Mouse (Mus musculus) stomach, embryonic 16.5 days (tissue): Measurements from ENCODE around the gene Twf2. TPM values are rescaled to one million over a fixed set of nuclear protein-coding genes. Genes with fewer than 3 reads are reported as not detected.
"Not testable (repeated sequence)": the region's sequence is repeated elsewhere in the genome, so short reads cannot be mapped to it uniquely, and the experiment has no call there.

ENCODE experiments used
- ATAC-seq: fragments of 200-750 bp; cut with Nextera tagmentation; 2 replicates; pipeline ENCODE4 v1.8.0; 2017; ENCODE audit warnings: moderate number of reproducible peaks, moderate TSS enrichment; ENCODE audit not compliant: insufficient read depth, low FRiP score
- H3K27ac ChIP-seq: fragments of 300-500 bp; sonication (generic); 2 replicates; pipeline ENCODE4 v1.5.1; 2014; ENCODE audit warnings: low read length
- H3K27me3 ChIP-seq: fragments of 300-500 bp; sonication (generic); 2 replicates; pipeline ENCODE4 v1.6.1; 2014; ENCODE audit warnings: low read length, control low read depth, mixed read lengths; ENCODE audit not compliant: control insufficient read depth, insufficient read depth
- H3K36me3 ChIP-seq: fragments of 300-500 bp; sonication (generic); 2 replicates; pipeline ENCODE4 v1.6.1; 2014; ENCODE audit warnings: low read length; ENCODE audit not compliant: control insufficient read depth, insufficient read depth
- H3K4me1 ChIP-seq: fragments of 300-500 bp; sonication (generic); 2 replicates; pipeline ENCODE4 v1.6.1; 2014; ENCODE audit warnings: low read length, control low read depth, mixed read lengths; ENCODE audit not compliant: control insufficient read depth, insufficient read depth
- H3K4me2 ChIP-seq: fragments of 300-500 bp; sonication (generic); 2 replicates; pipeline ENCODE4 v1.6.1; 2014; ENCODE audit warnings: low read depth, low read length, mixed read lengths
- H3K4me3 ChIP-seq: fragments of 300-500 bp; sonication (generic); replicated peaks from 2 replicates; pipeline ENCODE4 v1.5.1; 2014; ENCODE audit warnings: mild to moderate bottlenecking, low read length
- H3K9ac ChIP-seq: fragments of 300-500 bp; sonication (generic); 2 replicates; pipeline ENCODE4 v1.6.1; 2014; ENCODE audit warnings: low read length
- H3K9me3 ChIP-seq: fragments of 300-500 bp; sonication (generic); replicated peaks from 2 replicates; pipeline ENCODE4 v1.6.1; 2016; ENCODE audit warnings: low read length, control low read depth; ENCODE audit not compliant: control insufficient read depth
- WGBS: fragments of 180-500 bp; shearing (Covaris S2); extraction: QIAGEN DNeasy Blood & Tissue Kit; methylation state at CpG from one replicate; pipeline ENCODE4 v1.1.7; 2014; 5-methylcytosine and 5-hydroxymethylcytosine counted together
- polyA plus RNA-seq: library from polyadenylated mRNA; unstranded; fragments of >200 nt; fragmentation: Nextera tagmentation; extraction: Ambion mirVana; gene quantifications from 2 replicates; pipeline ENCODE4 v1.2.1, GENCODE M21; 2015

The Twf2 gene
- polyA plus RNA-seq, 1 experiment from 2014 or later, result 57.8 TPM

DNA sequence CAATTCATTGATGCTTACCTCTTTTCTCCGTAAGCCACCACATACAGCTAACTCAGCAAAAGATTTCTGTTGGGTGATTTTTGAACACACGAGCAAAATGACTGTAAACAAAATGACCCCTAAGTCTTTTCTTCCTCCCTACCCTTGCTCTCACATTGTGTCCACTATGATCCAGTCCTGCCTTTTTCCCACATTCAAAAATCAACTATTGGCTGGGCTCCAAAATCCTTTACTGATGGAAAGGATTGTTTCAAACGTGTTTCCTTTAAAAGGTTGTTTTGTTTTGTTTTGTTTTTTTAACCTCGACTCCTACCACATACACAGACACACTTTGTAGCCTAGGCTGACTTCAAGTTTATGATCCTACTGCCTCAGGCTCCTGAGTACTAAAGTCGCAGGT is 42.5 kb upstream of the Twf2 start:
- 46% methylated on average over 5 of the region's 5 CpGs for whole genome bisulfite sequencing
- H3K4me1 ChIP-seq, result no peaks in the 10 kb centered on the region; the same call in 1 of the 2 replicates
- peak overlapping the region; percentile 65 for H3K4me2 ChIP-seq
- peak overlapping the region; percentile 75 for H3K9ac ChIP-seq
- no peak for ATAC-seq
- peak overlapping the region; percentile 64 for H3K4me3 ChIP-seq
- H3K27me3 ChIP-seq, result peaks cover 3% of the 10 kb centered on the region; the same call in 1 of the 2 replicates
- no peaks in the 10 kb centered on the region for H3K9me3 ChIP-seq
- H3K27ac ChIP-seq, result peak overlapping the region; percentile 94
- no peaks in the 10 kb centered on the region for H3K36me3 ChIP-seq

- Histone ChIP-seq H3K4me3 (no peak overlapping the region), H3K9me3 (no peaks in the 10 kb centered on the region), H3K27me3 (peaks cover 3% of the 10 kb centered on the region; the same call in 1 of the 2 replicates), H3K4me2 (no peak overlapping the region), H3K4me1 (peaks cover 8% of the 10 kb centered on the region; the same call in 1 of the 2 replicates), H3K27ac (no peak overlapping the region), H3K36me3 (no peaks in the 10 kb centered on the region), H3K9ac (no peak overlapping the region)
- WGBS, result 49% methylated on average over 2 of the region's 2 CpGs
- ATAC-seq, result no peak
Measured at GRCm38 (mm10) chr9:106166709-106167108, 36.2 kb upstream of the Twf2 start.

DNA sequence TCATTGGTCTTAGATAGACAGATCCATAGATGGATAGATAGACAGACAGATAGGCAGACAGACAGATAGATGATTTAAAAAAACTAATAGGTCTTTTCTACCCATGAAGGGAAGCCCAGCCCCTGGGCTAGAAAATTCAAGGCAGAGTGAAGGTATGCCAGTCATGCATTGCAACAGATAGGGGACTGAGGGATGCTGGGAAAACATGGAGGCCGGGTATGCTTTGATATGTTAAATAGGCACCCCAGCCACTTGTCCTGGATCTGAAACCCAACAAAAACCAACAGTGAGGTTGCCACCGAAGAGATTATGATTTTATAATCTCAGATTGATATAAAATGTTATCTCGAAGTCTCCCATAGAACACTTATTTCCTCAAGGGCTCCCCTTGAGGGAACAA is 35.7 kb upstream of the Twf2 start:
- no peaks in the 10 kb centered on the region for H3K9me3 ChIP-seq
- H3K9ac ChIP-seq, result no peak overlapping the region
- H3K36me3 ChIP-seq, result no peaks in the 10 kb centered on the region
- 65% methylated on average over 3 of the region's 3 CpGs for WGBS
- no peak overlapping the region for H3K27ac ChIP-seq
- ATAC-seq, result no peak
- H3K27me3 ChIP-seq, result no peaks in the 10 kb centered on the region
- H3K4me3 ChIP-seq, result no peak overlapping the region
- peaks cover 8% of the 10 kb centered on the region; the same call in 1 of the 2 replicates for H3K4me1 ChIP-seq
- no peak overlapping the region for H3K4me2 ChIP-seq

DNA sequence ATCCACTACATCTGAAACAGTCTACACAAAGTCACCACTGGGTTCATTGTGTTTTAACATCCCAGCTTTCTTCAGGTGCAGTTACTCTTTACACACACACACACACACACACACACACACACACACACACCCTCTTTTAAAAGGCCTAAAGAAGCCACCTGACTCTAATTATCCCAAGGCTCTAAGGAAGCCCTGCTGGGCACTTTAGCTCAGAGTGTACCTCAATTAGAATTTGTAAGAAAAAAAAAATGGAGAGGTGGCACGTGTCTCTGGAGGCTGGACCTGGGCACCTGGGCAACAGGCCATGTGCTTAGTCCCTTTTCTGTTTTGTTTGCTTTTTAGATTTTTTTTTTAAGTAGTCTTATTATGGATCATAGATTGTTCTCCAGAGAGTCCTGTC is 35.2 kb upstream of the Twf2 start:
- WGBS, result 46% methylated on average over 1 of the region's 1 CpGs
- H3K9me3 ChIP-seq, result no peaks in the 10 kb centered on the region
- no peaks in the 10 kb centered on the region for H3K27me3 ChIP-seq
- H3K4me2 ChIP-seq, result no peak overlapping the region
- H3K4me3 ChIP-seq, result no peak overlapping the region
- H3K4me1 ChIP-seq, result peaks cover 8% of the 10 kb centered on the region; the same call in 1 of the 2 replicates
- no peak overlapping the region for H3K9ac ChIP-seq
- no peaks in the 10 kb centered on the region for H3K36me3 ChIP-seq
- no peak overlapping the region for H3K27ac ChIP-seq
- ATAC-seq, result no peak

DNA sequence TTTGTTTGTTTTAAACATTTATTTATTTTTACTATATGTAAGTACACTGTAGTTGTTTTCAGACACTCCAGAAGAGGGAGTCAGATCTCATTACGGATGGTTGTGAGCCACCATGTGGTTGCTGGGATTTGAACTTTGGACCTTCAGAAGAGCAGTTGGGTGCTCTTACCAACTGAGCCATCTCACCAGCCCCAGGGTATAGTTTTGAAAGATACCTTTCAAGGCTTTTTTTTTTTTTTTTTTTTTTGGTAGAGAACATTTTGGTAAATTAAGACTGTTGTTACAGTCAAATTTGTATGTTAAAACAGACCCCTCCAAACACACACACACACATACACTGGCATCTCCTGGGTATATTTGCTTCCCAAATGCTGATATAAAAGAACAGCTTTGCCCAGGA is 33.9 kb upstream of the Twf2 start:
- H3K4me3 ChIP-seq, H3K4me2 ChIP-seq, ATAC-seq, H3K36me3 ChIP-seq, H3K27ac ChIP-seq, H3K9me3 ChIP-seq, H3K27me3 ChIP-seq, H3K9ac ChIP-seq: not testable (repeated sequence)
- WGBS, result 53% methylated on average over 1 of the region's 1 CpGs
- H3K4me1 ChIP-seq, result peaks cover 18% of the 10 kb centered on the region

- H3K4me2 ChIP-seq, result peak overlapping the region; percentile 72
- H3K27ac ChIP-seq, result peak overlapping the region; percentile 74; the same call in 1 of the 2 replicates
- peaks cover 22% of the 10 kb centered on the region for H3K4me1 ChIP-seq
- 24% methylated on average over 6 of the region's 6 CpGs for WGBS
- no peaks in the 10 kb centered on the region for H3K27me3 ChIP-seq
- H3K9me3 ChIP-seq, result no peaks in the 10 kb centered on the region
- H3K9ac ChIP-seq, result peak overlapping the region; percentile 96; the same call in 1 of the 2 replicates
- ATAC-seq, result no peak
- H3K36me3 ChIP-seq, result no peaks in the 10 kb centered on the region
- peak overlapping the region; percentile 99 for H3K4me3 ChIP-seq
Measured at GRCm38 (mm10) chr9:106169917-106170316, 33.0 kb upstream of the Twf2 start.

- Histone ChIP-seq H3K4me3 (peak within 1 kb of the TSS; percentile 99), H3K9me3 (no peaks in the 10 kb centered on the region), H3K9ac (peak within 1 kb of the TSS; percentile 96), H3K4me2 (peak within 1 kb of the TSS; percentile 72), H3K36me3 (no peaks in the 10 kb centered on the region), H3K27me3 (no peaks in the 10 kb centered on the region), H3K4me1 (peaks cover 26% of the 10 kb centered on the region), H3K27ac (peak within 1 kb of the TSS; percentile 98)
- peak; percentile 95 for ATAC-seq
- under 1% methylated on average over 79 of the region's 81 CpGs for WGBS
Measured at GRCm38 (mm10) chr9:106170556-106171345, 32.2 kb upstream of the Twf2 start, which contains the start of gene Wdr82. Gene Wdr82, plus strand, starts transcription at chr9:106170928.

DNA sequence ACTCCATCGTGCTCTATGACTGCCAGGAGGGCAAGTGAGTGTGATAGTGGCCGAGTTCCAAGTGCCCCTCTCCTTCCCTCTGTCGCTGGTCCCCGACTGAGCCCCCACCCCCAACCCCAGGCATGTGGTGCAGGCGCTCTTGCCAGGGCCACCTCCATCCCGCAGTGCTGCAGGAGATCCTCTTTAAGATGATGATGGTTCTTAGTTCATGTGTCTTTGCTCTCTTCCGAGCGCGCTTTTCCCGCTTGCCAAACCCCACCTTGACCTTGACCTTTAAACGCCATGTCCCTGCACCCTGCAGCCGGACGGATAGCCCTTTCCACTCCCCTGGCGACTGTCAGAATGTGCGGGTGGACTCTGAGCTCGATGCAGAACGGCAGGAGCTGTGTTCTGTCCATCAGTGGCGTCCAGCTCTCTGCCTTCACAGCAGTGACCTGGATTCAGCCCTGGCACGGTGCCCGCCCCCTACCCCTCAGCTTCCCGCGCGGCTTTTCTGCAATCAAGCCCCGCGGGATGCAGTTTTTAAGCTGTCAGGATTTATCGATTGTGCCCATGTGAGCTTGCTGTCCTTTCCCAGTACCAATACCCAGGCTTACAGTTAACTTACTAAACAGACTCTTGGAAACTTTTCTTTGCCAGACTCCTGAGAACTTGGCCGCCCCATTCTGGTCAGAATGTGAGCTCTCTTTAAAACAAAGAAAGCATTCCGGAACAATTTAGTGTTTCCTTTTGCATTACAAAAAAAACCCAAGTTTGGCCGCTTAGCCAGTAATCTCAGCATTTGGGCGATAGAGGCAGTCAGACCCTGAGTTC is 31.4 kb upstream of the Twf2 start:
- peak; percentile 25; the same call in 1 of the 2 replicates for ATAC-seq
- Histone ChIP-seq H3K4me2 (peak overlapping the region; percentile 72), H3K27me3 (no peaks in the 10 kb centered on the region), H3K27ac (peak overlapping the region; percentile 98), H3K4me3 (peak overlapping the region; percentile 99), H3K36me3 (no peaks in the 10 kb centered on the region), H3K4me1 (peaks cover 30% of the 10 kb centered on the region), H3K9me3 (no peaks in the 10 kb centered on the region), H3K9ac (peak overlapping the region; percentile 96)
- WGBS, result under 1% methylated on average over 30 of the region's 30 CpGs

DNA sequence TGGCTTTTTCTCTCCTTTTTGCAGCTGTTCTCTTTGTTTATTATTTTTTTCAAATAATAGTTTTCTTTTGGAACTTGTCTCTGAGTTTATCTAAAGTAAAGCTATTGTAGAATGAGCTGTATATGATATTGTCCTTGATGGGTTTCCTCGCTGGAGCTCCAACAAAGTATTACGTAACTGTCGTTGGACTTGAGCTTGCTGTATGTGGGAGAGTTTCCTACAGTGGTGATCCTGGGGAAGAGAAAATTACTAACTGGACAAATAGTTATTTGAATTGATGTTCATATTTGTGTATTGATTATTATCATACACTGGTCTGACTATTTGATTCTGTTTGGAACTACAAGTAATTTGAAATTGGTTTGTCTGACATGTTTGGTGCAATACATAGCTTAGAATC is 30.4 kb upstream of the Twf2 start:
- Histone ChIP-seq H3K9me3 (no peaks in the 10 kb centered on the region), H3K9ac (no peak overlapping the region), H3K27ac (no peak overlapping the region), H3K27me3 (no peaks in the 10 kb centered on the region), H3K36me3 (no peaks in the 10 kb centered on the region; the same call in 1 of the 2 replicates), H3K4me1 (peaks cover 30% of the 10 kb centered on the region), H3K4me3 (peak overlapping the region; percentile 99), H3K4me2 (peak overlapping the region; percentile 72)
- WGBS, result 2% methylated on average over 3 of the region's 3 CpGs
- no peak for ATAC-seq
